Mouse (Mus musculus) small intestine, adult 2 months (tissue): ENCODE measurements at regions not wholly inside any gene's neighbourhood (a gene's known extent, or its start where the extent isn't known, plus 50 kb on each side); places are given as distances from the start of the nearest gene placed in this dataset.

Experiments
- CTCF ChIP-seq: fragments of 200-500 bp; IDR thresholded peaks from 2 replicates; pipeline ENCODE4 v1.5.1; 2012; ENCODE audit warnings: low read depth, mild to moderate bottlenecking, control low read depth, inconsistent platforms, low read length, moderate library complexity, mixed read lengths; ENCODE audit not compliant: insufficient replicate concordance, insufficient read length; ENCODE audit errors: extremely low read depth
- POLR2A ChIP-seq: fragments of 200-500 bp; IDR thresholded peaks from 2 replicates; pipeline ENCODE4 v1.6.1; 2012; ENCODE audit warnings: low read depth, mild to moderate bottlenecking, control low read depth, inconsistent platforms, low read length, moderate library complexity

GRCm38 (mm10) chr11:24242096-24242495 is 164.2 kb downstream of the Bcl11a start:
- TF ChIP-seq POLR2A: no peak
- TF ChIP-seq CTCF: no peak
